Mouse (Mus musculus) kidney, postnatal 0 days (tissue): Measurements from ENCODE around the gene Olfr640. TPM values are rescaled to one million over a fixed set of nuclear protein-coding genes. Genes with fewer than 3 reads are reported as not detected.

Experiments used
- ATAC-seq: fragments of 200-750 bp; cut with Nextera tagmentation; replicated peaks from 2 replicates; pipeline ENCODE4 v1.8.0; 2017; ENCODE audit warnings: low read depth, moderate number of reproducible peaks, moderate TSS enrichment, moderate library complexity; ENCODE audit not compliant: low FRiP score
- DNase-seq: peaks from one replicate; pipeline ENCODE4 v3.0.0-alpha.2; 2016; ENCODE audit warnings: low spot score
- H3K27ac ChIP-seq: fragments of 300-500 bp; sonication (generic); 2 replicates; pipeline ENCODE4 v1.5.1; 2014; ENCODE audit warnings: mild to moderate bottlenecking
- H3K27me3 ChIP-seq: fragments of 300-500 bp; sonication (generic); 2 replicates; pipeline ENCODE4 v1.6.1; 2014; ENCODE audit warnings: low read length, mixed read lengths; ENCODE audit not compliant: insufficient read depth
- H3K36me3 ChIP-seq: fragments of 300-500 bp; sonication (generic); 2 replicates; pipeline ENCODE4 v1.6.1; 2014; ENCODE audit warnings: low read length, mixed read lengths; ENCODE audit not compliant: insufficient read depth
- H3K4me1 ChIP-seq: fragments of 300-500 bp; sonication (generic); replicated peaks from 2 replicates; pipeline ENCODE4 v1.6.1; 2014; ENCODE audit warnings: antibody characterized with exemption, low read length, mixed read lengths; ENCODE audit not compliant: insufficient read depth
- H3K4me2 ChIP-seq: fragments of 300-500 bp; sonication (generic); 2 replicates; pipeline ENCODE4 v1.6.1; 2014; ENCODE audit warnings: mild to moderate bottlenecking, low read length, moderate library complexity, mixed read lengths
- H3K4me3 ChIP-seq: fragments of 300-500 bp; sonication (generic); replicated peaks from 2 replicates; pipeline ENCODE4 v1.5.1; 2014; ENCODE audit warnings: low read depth, low read length
- H3K9ac ChIP-seq: fragments of 300-500 bp; sonication (generic); 2 replicates; pipeline ENCODE4 v1.6.1; 2014; ENCODE audit warnings: low read depth, low read length
- H3K9me3 ChIP-seq: fragments of 300-500 bp; sonication (generic); replicated peaks from 2 replicates; pipeline ENCODE4 v1.6.1; 2016; ENCODE audit warnings: low read length, inconsistent platforms, mixed read lengths
- CTCF ChIP-seq: IDR thresholded peaks from 2 replicates; pipeline ENCODE4 v1.5.1; 2016; ENCODE audit warnings: antibody characterized with exemption, low read depth, mild to moderate bottlenecking, moderate library complexity
- WGBS: fragments of 180-500 bp; shearing (Covaris S2); extraction: QIAGEN DNeasy Blood & Tissue Kit; methylation state at CpG from one replicate; pipeline ENCODE4 v1.1.7; 2014; 5-methylcytosine and 5-hydroxymethylcytosine counted together
- polyA plus RNA-seq: library from polyadenylated mRNA; unstranded; fragments of >200 nt; fragmentation: Nextera tagmentation; extraction: Ambion mirVana; gene quantifications from 2 replicates; pipeline ENCODE4 v1.2.1, GENCODE M21; 2015

Gene Olfr640
- polyA plus RNA-seq, 1 experiment from 2014 or later = not detected

GRCm38 (mm10) chr7:103970852-103971251, 54.5 kb downstream of the Olfr640 start, which contains the start of gene Olfr635:
Gene Olfr635 (plus strand): TSS chr7:103971152.
- no peak for ATAC-seq
- DNase-seq = no peak
- TF ChIP-seq CTCF = no peak

More at GRCm38 (mm10) chr7:103970852-103971251, 54.5 kb downstream of the Olfr640 start, which contains the start of gene Olfr635:
- no peaks in the 10 kb centered on the region for H3K27me3 ChIP-seq
- no peaks in the 10 kb centered on the region for H3K4me1 ChIP-seq
- H3K9me3 ChIP-seq = no peaks in the 10 kb centered on the region
- H3K4me3 ChIP-seq = no peak within 1 kb of the TSS
- 80% methylated on average over 1 of the region's 1 CpGs for WGBS
- H3K27ac ChIP-seq = no peak within 1 kb of the TSS
- H3K36me3 ChIP-seq = no peaks in the 10 kb centered on the region
- H3K4me2 ChIP-seq = no peak within 1 kb of the TSS
- no peak within 1 kb of the TSS for H3K9ac ChIP-seq

Other genes starting within 250 kb of the Olfr640 start
- gene Olfr68, start 245.9 kb downstream of the Olfr640 start, polyA plus RNA-seq = not detected in 2 replicates
- gene Olfr67, start 233.8 kb downstream of the Olfr640 start, polyA plus RNA-seq = not detected in 2 replicates
- 402 and 408 TPM in 2 replicates for gene Hbb-bt, start 211.6 kb downstream of the Olfr640 start, polyA plus RNA-seq
- 1,726 and 1,799 TPM in 2 replicates for gene Hbb-bs, start 197.5 kb downstream of the Olfr640 start, polyA plus RNA-seq
- not detected in 2 replicates for gene Hbb-bh2, start 185.1 kb downstream of the Olfr640 start, polyA plus RNA-seq
- not detected in 2 replicates for gene Hbb-bh1, start 182.4 kb downstream of the Olfr640 start, polyA plus RNA-seq
- gene Hbb-y, start 172.4 kb downstream of the Olfr640 start, polyA plus RNA-seq = 0.38 and 0.54 TPM in 2 replicates
- gene Olfr66, start 139.3 kb downstream of the Olfr640 start, polyA plus RNA-seq = not detected in 2 replicates
- not detected in 2 replicates for gene Olfr64, start 131.1 kb downstream of the Olfr640 start, polyA plus RNA-seq
- gene Olfr65, start 122.1 kb downstream of the Olfr640 start, polyA plus RNA-seq = not detected in 2 replicates
- gene Olfr631, start 96.7 kb downstream of the Olfr640 start, polyA plus RNA-seq = not detected in 2 replicates
- not detected in 2 replicates for gene Olfr632, start 91.2 kb downstream of the Olfr640 start, polyA plus RNA-seq
- not detected in 2 replicates for gene Olfr633, start 81.1 kb downstream of the Olfr640 start, polyA plus RNA-seq
- gene Olfr635, start 54.4 kb downstream of the Olfr640 start, polyA plus RNA-seq = not detected in 2 replicates
- not detected in 2 replicates for gene Olfr638, start 26.8 kb downstream of the Olfr640 start, polyA plus RNA-seq
- gene Olfr639, start 8.3 kb downstream of the Olfr640 start, polyA plus RNA-seq = 0.01 TPM in 1 of 2 replicates, not detected in the other
- not detected in 2 replicates for gene Olfr641, start 9.9 kb upstream of the Olfr640 start, polyA plus RNA-seq
- gene Olfr642, start 27.1 kb upstream of the Olfr640 start, polyA plus RNA-seq = not detected in 2 replicates
- not detected in 2 replicates for gene 4930516K23Rik, start 35.9 kb upstream of the Olfr640 start, polyA plus RNA-seq
- gene Olfr644, start 46.3 kb upstream of the Olfr640 start, polyA plus RNA-seq = not detected in 2 replicates
- gene Olfr645, start 59.9 kb upstream of the Olfr640 start, polyA plus RNA-seq = not detected in 2 replicates
- gene Olfr646, start 79.3 kb upstream of the Olfr640 start, polyA plus RNA-seq = not detected in 2 replicates
- not detected in 2 replicates for gene Ubqln5, start 104.3 kb upstream of the Olfr640 start, polyA plus RNA-seq
- not detected in 2 replicates for gene Olfr643, start 111.8 kb upstream of the Olfr640 start, polyA plus RNA-seq
- gene Ubqln3, start 117.7 kb upstream of the Olfr640 start, polyA plus RNA-seq = not detected in 2 replicates
- not detected in 2 replicates for gene Ubqlnl, start 125.0 kb upstream of the Olfr640 start, polyA plus RNA-seq
- not detected in 2 replicates for gene Olfm5, start 139.3 kb upstream of the Olfr640 start, polyA plus RNA-seq
- 0.05 and 0.06 TPM in 2 replicates for gene Olfr648, start 157.8 kb upstream of the Olfr640 start, polyA plus RNA-seq
- gene Olfr649, start 170.4 kb upstream of the Olfr640 start, polyA plus RNA-seq = not detected in 2 replicates
- 0.64 and 0.79 TPM in 2 replicates for gene Trim6, start 193.2 kb upstream of the Olfr640 start, polyA plus RNA-seq
- 3.1 and 4.1 TPM in 2 replicates for gene Trim34a, start 218.9 kb upstream of the Olfr640 start, polyA plus RNA-seq